Mouse (Mus musculus) neutrophil, adult 83 days (primary cell): ENCODE results near the gene Cpne9. TPM values are rescaled to one million over a fixed set of nuclear protein-coding genes. Genes with fewer than 3 reads are reported as not detected.

Experiments
- total RNA-seq, 2 experiments: library from RNA; stranded (reverse); gene quantifications; one replicate each; pipeline ENCODE4 v1.2.4; 2023

Gene Cpne9
- 1 to 10 TPM in 1 of 2 experiments, under 1 TPM in 1; 0.79 to 2.4 TPM for total RNA-seq

GRCm38 (mm10) chr6:113282101-113282802, at the start of gene Cpne9:
TSS of gene Cpne9 (plus strand) at chr6:113282307.

GRCm38 (mm10) chr6:113237542-113238270, 44.4 kb upstream of the Cpne9 start, which contains the start of gene Mtmr14:
TSS of gene Mtmr14 (plus strand) at chr6:113237843.

GRCm38 (mm10) chr6:113306986-113307349, 24.9 kb downstream of the Cpne9 start, which contains the start of gene Brpf1:
TSS of gene Brpf1 (plus strand) at chr6:113307137.

GRCm38 (mm10) chr6:113326533-113327315, 44.6 kb downstream of the Cpne9 start, which contains the start of gene Ogg1:
TSS of gene Ogg1 (plus strand) at chr6:113326972.

GRCm38 (mm10) chr6:113343177-113344092, 61.3 kb downstream of the Cpne9 start, which contains the start of gene Camk1:
TSS of gene Camk1 (minus strand) at chr6:113343984.

Other genes starting within 250 kb of the Cpne9 start
- 10 to 100 TPM; 22.0 to 24.1 TPM for gene Thumpd3, start 236.1 kb upstream of the Cpne9 start, total RNA-seq
- 10 to 100 TPM; 75.7 to 85.5 TPM for gene Setd5, start 204.9 kb upstream of the Cpne9 start, total RNA-seq
- under 1 TPM; 0.39 to 0.42 TPM for gene Lhfpl4, start 86.9 kb upstream of the Cpne9 start, total RNA-seq
- 10 to 100 TPM; 42.1 to 48.3 TPM for gene Mtmr14, start 44.5 kb upstream of the Cpne9 start, total RNA-seq
- 10 to 100 TPM; 82.6 to 87.5 TPM for gene Brpf1, start 24.8 kb downstream of the Cpne9 start, total RNA-seq
- 10 to 100 TPM in 1 of 2 experiments, 1 to 10 TPM in 1; 9.6 to 11.3 TPM for gene Ogg1, start 44.7 kb downstream of the Cpne9 start, total RNA-seq
- 10 to 100 TPM; 28.1 to 30.0 TPM for gene Camk1, start 61.7 kb downstream of the Cpne9 start, total RNA-seq
- 10 to 100 TPM; 24.7 to 26.8 TPM for gene Tada3, start 95.6 kb downstream of the Cpne9 start, total RNA-seq
- gene Arpc4, start 95.8 kb downstream of the Cpne9 start, total RNA-seq, result 100 to 1,000 TPM; 463 to 492 TPM
- gene Ttll3, start 107.0 kb downstream of the Cpne9 start, total RNA-seq, result 10 to 100 TPM; 35.3 to 42.1 TPM
- gene Rpusd3, start 137.0 kb downstream of the Cpne9 start, total RNA-seq, result 1 to 10 TPM; 1.6 to 3.6 TPM
- gene Cidec, start 153.5 kb downstream of the Cpne9 start, total RNA-seq, result not detected
- 10 to 100 TPM; 11.7 to 12.2 TPM for gene Jagn1, start 160.3 kb downstream of the Cpne9 start, total RNA-seq
- gene Il17re, start 176.2 kb downstream of the Cpne9 start, total RNA-seq, result not detected
- gene Il17rc, start 189.1 kb downstream of the Cpne9 start, total RNA-seq, result not detected
- 1 to 10 TPM; 2.2 to 2.3 TPM for gene Creld1, start 201.0 kb downstream of the Cpne9 start, total RNA-seq
- gene Prrt3, start 219.6 kb downstream of the Cpne9 start, total RNA-seq, result not detected
- gene Emc3, start 249.3 kb downstream of the Cpne9 start, total RNA-seq, result 10 to 100 TPM; 41.9 to 44.7 TPM
- gene Fancd2, start 249.4 kb downstream of the Cpne9 start, total RNA-seq, result 10 to 100 TPM; 15.0 to 22.8 TPM